Mouse (Mus musculus): ENCODE data around the gene Hist2h3b. TPM values are rescaled to one million over a fixed set of nuclear protein-coding genes. Genes with fewer than 3 reads are reported as not detected.
"Not testable (repeated sequence)": the region's sequence is repeated elsewhere in the genome, so short reads cannot be mapped to it uniquely, and the experiment has no call there.

Hist2h3b gene
- polyA plus RNA-seq, 1 experiment from 2014 or later = 47.8 TPM

GRCm38 (mm10) chr3:96243921-96244572 lies 24.4 kb upstream of the Hist2h3b start:
- 88% methylated on average over 7 of the region's 7 CpGs for whole genome bisulfite sequencing
- Histone ChIP-seq H3K27ac (peak overlapping the region; percentile 94), H3K36me3 (no peaks in the 10 kb centered on the region), H3K27me3 (no peaks in the 10 kb centered on the region), H3K4me1 (replicated peaks) (peaks cover 38% of the 10 kb centered on the region), H3K4me2 (replicated peaks) (peak overlapping the region; percentile 63), H3K4me3 (replicated peaks) (peak overlapping the region; percentile 42; the same call in 1 of the 2 replicates), H3K9ac (replicated peaks) (no peak overlapping the region), H3K9me3 (no peaks in the 10 kb centered on the region)
- no peak for ATAC-seq

GRCm38 (mm10) chr3:96245003-96245886 lies 23.2 kb upstream of the Hist2h3b start, which contains the start of gene Hist2h2aa1:
Gene Hist2h2aa1, plus strand, starts transcription at chr3:96245497.
- H3K9me3 ChIP-seq, H3K27me3 ChIP-seq, H3K36me3 ChIP-seq: not testable (repeated sequence)
- Histone ChIP-seq H3K27ac (peak within 1 kb of the TSS; percentile 94), H3K4me1 (replicated peaks) (peaks cover 38% of the 10 kb centered on the region), H3K4me3 (replicated peaks) (peak within 1 kb of the TSS; percentile 42), H3K9ac (replicated peaks) (peak within 1 kb of the TSS; percentile 68), H3K4me2 (replicated peaks) (peak within 1 kb of the TSS; percentile 63)
- ATAC-seq = peak; percentile 87
- 0% methylated on average over 28 of the region's 88 CpGs for WGBS

GRCm38 (mm10) chr3:96246018-96246417 lies 22.4 kb upstream of the Hist2h3b start:
- Histone ChIP-seq H3K4me1 (replicated peaks) (peaks cover 33% of the 10 kb centered on the region), H3K27ac (peak overlapping the region; percentile 68; the same call in 1 of the 2 replicates), H3K4me2 (replicated peaks) (peak overlapping the region; percentile 50), H3K4me3 (replicated peaks) (peak overlapping the region; percentile 39), H3K9ac (replicated peaks) (peak overlapping the region; percentile 59)
- H3K36me3 ChIP-seq, H3K9me3 ChIP-seq, H3K27me3 ChIP-seq, ATAC-seq: not testable (repeated sequence)
- 0% methylated on average over 10 of the region's 21 CpGs for WGBS

GRCm38 (mm10) chr3:96246427-96246856 lies 22.0 kb upstream of the Hist2h3b start, which contains the start of gene Hist2h3c1:
Gene Hist2h3c1, plus strand, starts transcription at chr3:96246685.
- Histone ChIP-seq H3K4me1 (replicated peaks) (peaks cover 32% of the 10 kb centered on the region), H3K9ac (replicated peaks) (peak within 1 kb of the TSS; percentile 61), H3K4me3 (replicated peaks) (peak within 1 kb of the TSS; percentile 39), H3K27ac (peak within 1 kb of the TSS; percentile 68; the same call in 1 of the 2 replicates), H3K4me2 (replicated peaks) (peak within 1 kb of the TSS; percentile 54)
- H3K36me3 ChIP-seq, H3K9me3 ChIP-seq, H3K27me3 ChIP-seq: not testable (repeated sequence)
- peak; percentile 92 for ATAC-seq
- 0% methylated on average over 16 of the region's 47 CpGs for WGBS

- Histone ChIP-seq H3K9me3 (no peaks in the 10 kb centered on the region), H3K4me1 (replicated peaks) (peaks cover 32% of the 10 kb centered on the region), H3K27me3 (no peaks in the 10 kb centered on the region), H3K27ac (0 out of 2 replicates have a peak overlapping the region, but pooled peaks have one; percentile 19), H3K9ac (replicated peaks) (peak overlapping the region; percentile 61), H3K36me3 (no peaks in the 10 kb centered on the region), H3K4me2 (replicated peaks) (peak overlapping the region; percentile 54), H3K4me3 (replicated peaks) (peak overlapping the region; percentile 38)
- ATAC-seq = no peak
- WGBS = 2% methylated on average over 11 of the region's 11 CpGs
Measured at GRCm38 (mm10) chr3:96247356-96248140, 20.9 kb upstream of the Hist2h3b start.

GRCm38 (mm10) chr3:96248141-96249033 lies 20.1 kb upstream of the Hist2h3b start:
- Histone ChIP-seq H3K4me2 (replicated peaks) (peak overlapping the region; percentile 54), H3K4me3 (replicated peaks) (peak overlapping the region; percentile 38), H3K27me3 (no peaks in the 10 kb centered on the region), H3K4me1 (replicated peaks) (peaks cover 32% of the 10 kb centered on the region), H3K9me3 (no peaks in the 10 kb centered on the region), H3K9ac (replicated peaks) (peak overlapping the region; percentile 61), H3K36me3 (no peaks in the 10 kb centered on the region), H3K27ac (no peak overlapping the region)
- WGBS = 43% methylated on average over 6 of the region's 6 CpGs
- no peak for ATAC-seq

GRCm38 (mm10) chr3:96249034-96249345 lies 19.5 kb upstream of the Hist2h3b start:
- 58% methylated on average over 4 of the region's 4 CpGs for WGBS
- H3K9ac ChIP-seq (replicated peaks) = no peak overlapping the region; the same call in 1 of the 2 replicates
- H3K9me3 ChIP-seq = no peaks in the 10 kb centered on the region
- H3K27ac ChIP-seq = no peak overlapping the region
- ATAC-seq = no peak
- H3K27me3 ChIP-seq = no peaks in the 10 kb centered on the region
- H3K4me2 ChIP-seq (replicated peaks) = peak overlapping the region; percentile 54
- H3K4me3 ChIP-seq (replicated peaks) = 0 out of 2 replicates have a peak overlapping the region, but pooled peaks have one; percentile 38
- peaks cover 30% of the 10 kb centered on the region for H3K4me1 ChIP-seq (replicated peaks)
- no peaks in the 10 kb centered on the region for H3K36me3 ChIP-seq

GRCm38 (mm10) chr3:96250890-96251289 lies 17.6 kb upstream of the Hist2h3b start:
- Histone ChIP-seq H3K4me3 (replicated peaks) (no peak overlapping the region), H3K9me3 (no peaks in the 10 kb centered on the region), H3K4me2 (replicated peaks) (no peak overlapping the region), H3K27ac (no peak overlapping the region), H3K9ac (replicated peaks) (no peak overlapping the region), H3K27me3 (no peaks in the 10 kb centered on the region), H3K36me3 (no peaks in the 10 kb centered on the region), H3K4me1 (replicated peaks) (peaks cover 20% of the 10 kb centered on the region)
- no peak for ATAC-seq
- 90% methylated on average over 3 of the region's 3 CpGs for WGBS

- no peaks in the 10 kb centered on the region for H3K36me3 ChIP-seq
- no peaks in the 10 kb centered on the region for H3K9me3 ChIP-seq
- ATAC-seq = no peak
- no peak overlapping the region for H3K9ac ChIP-seq (replicated peaks)
- H3K4me2 ChIP-seq (replicated peaks) = no peak overlapping the region
- H3K27me3 ChIP-seq = no peaks in the 10 kb centered on the region
- peaks cover 20% of the 10 kb centered on the region for H3K4me1 ChIP-seq (replicated peaks)
- 91% methylated on average over 3 of the region's 3 CpGs for WGBS
- H3K4me3 ChIP-seq (replicated peaks) = no peak overlapping the region
- no peak overlapping the region for H3K27ac ChIP-seq
Measured at GRCm38 (mm10) chr3:96251787-96252186, 16.7 kb upstream of the Hist2h3b start.

- Histone ChIP-seq H3K36me3 (no peaks in the 10 kb centered on the region), H3K4me1 (replicated peaks) (no peaks in the 10 kb centered on the region), H3K9ac (replicated peaks) (no peak overlapping the region), H3K27me3 (no peaks in the 10 kb centered on the region), H3K9me3 (no peaks in the 10 kb centered on the region), H3K4me2 (replicated peaks) (0 out of 2 replicates have a peak overlapping the region, but pooled peaks have one; percentile 5), H3K4me3 (replicated peaks) (no peak overlapping the region), H3K27ac (no peak overlapping the region)
- 49% methylated on average over 10 of the region's 10 CpGs for WGBS
- ATAC-seq = no peak
Measured at GRCm38 (mm10) chr3:96254683-96255355, 13.6 kb upstream of the Hist2h3b start.
